Mouse (Mus musculus) bone marrow, adult 2 months (tissue): ENCODE data around the gene Wscd2.

Source experiments
- CTCF ChIP-seq: fragments of 200-500 bp; IDR thresholded peaks from 2 replicates; pipeline ENCODE4 v1.5.1; 2011; ENCODE audit warnings: low read length, control low read depth; ENCODE audit not compliant: control insufficient read depth, insufficient read depth
- POLR2A ChIP-seq: fragments of 200-500 bp; IDR thresholded peaks from 2 replicates; pipeline ENCODE4 v1.6.1; 2011; ENCODE audit warnings: low read depth, mild to moderate bottlenecking, control low read depth, low read length, borderline replicate concordance; ENCODE audit not compliant: control insufficient read depth

DNA sequence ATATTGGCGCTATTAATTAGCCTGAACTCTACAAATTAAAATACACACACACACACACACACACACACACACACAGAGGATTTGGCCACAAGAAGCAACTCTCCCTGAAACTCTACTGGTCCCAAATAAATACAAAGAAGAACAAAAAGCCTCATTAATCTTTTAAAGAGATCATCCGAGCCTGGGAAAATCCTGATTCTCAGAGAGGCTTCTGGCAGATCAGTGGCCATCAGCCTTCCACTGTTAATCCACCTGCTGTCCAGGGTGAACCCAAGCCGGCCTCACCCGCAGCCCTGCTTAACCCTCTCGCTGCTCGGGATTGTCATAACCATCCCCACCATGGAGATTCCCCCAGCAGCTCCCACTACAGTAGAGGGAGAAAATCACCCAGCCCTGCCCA lies 23.6 kb upstream of the Wscd2 start:
- TF ChIP-seq POLR2A (no peak), CTCF (no peak)
